ENCODE assay signal across 17 mouse cellular contexts in the genomic region with DNA sequence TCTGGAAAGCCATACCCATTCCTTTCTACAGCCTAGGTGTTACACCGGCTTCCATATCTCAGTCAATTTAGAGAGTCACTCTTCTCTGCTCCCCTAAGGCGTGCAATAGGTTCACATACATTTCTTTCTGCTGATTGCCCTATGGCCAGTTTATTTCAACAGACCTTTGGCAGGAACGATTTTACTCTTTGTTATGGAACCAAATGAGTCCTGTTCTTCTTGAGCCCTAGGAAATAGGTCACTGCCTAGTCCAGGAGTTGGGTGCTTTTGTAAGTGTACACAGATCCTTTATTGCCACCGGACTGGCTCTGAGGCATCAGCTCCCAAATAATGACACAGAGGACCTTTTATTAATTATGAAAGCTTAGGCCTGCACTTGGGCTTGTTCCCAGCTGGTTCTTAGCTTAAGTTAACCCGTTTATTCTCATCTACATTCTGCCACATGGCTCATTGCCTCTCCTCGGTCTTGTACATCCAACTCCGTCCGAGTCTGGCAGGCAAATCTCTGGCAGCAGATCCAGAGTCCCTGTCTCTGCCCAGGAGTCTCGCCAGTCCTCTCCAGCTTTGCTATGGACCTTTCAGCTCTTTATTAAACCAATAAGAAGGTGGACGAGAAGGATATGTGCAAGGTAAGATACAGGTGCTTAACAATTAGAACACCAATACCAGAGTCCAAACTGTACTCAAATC.
DNase-seq lines count a peak whose midpoint lies in the region; TF ChIP-seq lines count a peak whose summit lies in the region.
"Had no signal": no experiment of that assay in that cellular context is flagged by ENCODE, and none has a peak within 500 bp of the region (broad histone marks: within the 10 kb centered on the region; RNA-seq: fewer than 3 reads in every experiment).

No protein-coding gene starts in this region.

- H3K4me3 ChIP-seq in cerebellum, adult 2 months (replicated peaks; ENCODE audit: insufficient read depth, low read depth, low read length), result no peak overlapping the region
- H3K4me3 ChIP-seq: heart, embryonic 10.5 days; left cerebral cortex, adult 2 months; limb, embryonic 13.5 days had no signal

- H3K4me1 ChIP-seq in cerebellum, adult 2 months (ENCODE audit: control insufficient read depth, insufficient read depth, low read length), result no peaks in the 10 kb centered on the region
- H3K4me1 ChIP-seq: heart, embryonic 10.5 days; limb, embryonic 13.5 days had no signal

- TF ChIP-seq CTCF in cerebellum, adult 2 months (IDR thresholded peaks at IDR 0.05; ENCODE audit: borderline replicate concordance, insufficient read depth, low read depth, low read length), result no peak

- no peak for TF ChIP-seq POLR2A in cerebellum, adult 2 months (IDR thresholded peaks at IDR 0.05; ENCODE audit: borderline replicate concordance, insufficient read depth, low read length)

- H3K27ac ChIP-seq in cerebellum, adult 2 months (ENCODE audit: insufficient read depth, low read length), result no peak overlapping the region
- H3K27ac ChIP-seq: heart, embryonic 10.5 days; left cerebral cortex, adult 2 months; limb, embryonic 13.5 days; macrophage had no signal

- H3K27me3 ChIP-seq in cerebellum, adult 2 months (ENCODE audit: control insufficient read depth, insufficient read depth, low read length), result no peaks in the 10 kb centered on the region
- H3K27me3 ChIP-seq: limb, embryonic 13.5 days had no signal

- WGBS in cerebellum, adult 2 months, result 30% methylated on average over 10 of the region's 10 CpGs

- DNase-seq in heart, adult 11 months, result peak; percentile 55
- DNase-seq in heart, postnatal 4 days, result no peak
- DNase-seq in adipocyte (ENCODE audit: low spot score), result peak; percentile 32
- peak; percentile 20 to 41 for DNase-seq in cerebellum, adult 2 months
- peak; percentile 98 for DNase-seq in gonadal fat pad, adult 2 months (ENCODE audit: low read depth)
- DNase-seq in thymus, postnatal 36 days, result no peak
- DNase-seq in thymus, postnatal 25 days, result no peak
- DNase-seq: adrenal gland, adult 2 months; heart, postnatal 14 days; kidney, adult 18-20 months; kidney, postnatal 25 days; midbrain, embryonic 14.5 days; thymus, postnatal 4 days had no signal

Comparison
In these comparisons a context has a peak if more than half of its experiments do, and no peak if none do; other contexts are left out.
1. DNase-seq: peak in heart, adult 11 months (single experiment), adipocyte (single experiment), cerebellum, adult 2 months (2 of 2) and gonadal fat pad, adult 2 months (single experiment); none in heart, postnatal 4 days (single experiment), thymus, postnatal 36 days (0 of 2) and thymus, postnatal 25 days (single experiment).